Mouse (Mus musculus) brain, embryonic 18.5 days (tissue): ENCODE data around the gene Ndc1.

Source experiments
- DNase-seq: peaks from one replicate; pipeline ENCODE4 v3.0.0-alpha.2; 2012; ENCODE audit warnings: low read depth, low spot score

Ndc1 gene

DNA sequence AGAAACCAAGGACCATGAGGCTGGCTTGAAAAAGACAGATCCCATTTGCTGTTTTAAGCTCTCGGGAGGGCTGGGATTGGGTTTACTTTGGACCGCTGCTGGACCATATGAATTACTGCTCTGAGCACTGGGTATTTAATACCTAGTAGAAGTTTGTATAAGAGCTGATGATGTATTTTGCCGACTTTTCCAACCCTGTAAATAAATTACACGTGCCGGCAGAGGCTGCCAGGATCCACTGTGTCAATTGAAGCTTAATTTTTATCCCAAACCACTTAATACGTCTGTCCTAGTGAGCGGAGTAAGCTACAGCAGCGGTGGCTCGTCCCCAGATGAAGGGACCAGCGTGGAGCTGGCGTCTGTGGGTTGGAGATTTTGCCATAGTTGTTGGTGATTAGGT lies 74.7 kb downstream of the Ndc1 start:
- no peak for DNase-seq

DNA sequence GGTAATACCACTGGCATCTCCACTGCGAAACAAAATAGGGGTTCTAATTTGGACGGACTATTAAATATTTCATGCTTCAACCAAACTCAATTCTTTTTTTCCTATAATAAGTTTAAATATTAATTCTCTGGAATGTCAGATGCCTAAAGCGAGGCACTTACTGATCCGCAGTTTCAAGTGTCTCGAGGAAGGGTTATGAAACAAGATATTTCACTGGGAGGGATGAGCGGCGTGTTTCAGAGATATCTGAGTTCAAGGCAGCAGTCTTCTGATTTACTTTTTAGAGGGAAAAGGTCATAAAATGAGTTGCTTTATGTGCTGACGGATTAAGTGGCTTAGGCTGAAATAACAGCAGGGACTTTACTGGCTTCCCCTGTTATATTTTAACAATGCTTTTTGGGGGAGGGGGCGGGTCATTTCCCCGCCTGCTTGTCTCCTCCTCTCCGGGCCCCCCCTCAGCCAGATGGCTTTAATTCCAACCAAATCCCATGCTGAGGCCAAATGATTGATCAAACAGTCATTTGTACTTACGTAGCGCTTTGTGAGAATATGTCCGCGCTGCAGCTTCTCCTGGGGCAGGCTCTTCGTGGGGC lies 75.4 kb downstream of the Ndc1 start:
- no peak for DNase-seq

DNA sequence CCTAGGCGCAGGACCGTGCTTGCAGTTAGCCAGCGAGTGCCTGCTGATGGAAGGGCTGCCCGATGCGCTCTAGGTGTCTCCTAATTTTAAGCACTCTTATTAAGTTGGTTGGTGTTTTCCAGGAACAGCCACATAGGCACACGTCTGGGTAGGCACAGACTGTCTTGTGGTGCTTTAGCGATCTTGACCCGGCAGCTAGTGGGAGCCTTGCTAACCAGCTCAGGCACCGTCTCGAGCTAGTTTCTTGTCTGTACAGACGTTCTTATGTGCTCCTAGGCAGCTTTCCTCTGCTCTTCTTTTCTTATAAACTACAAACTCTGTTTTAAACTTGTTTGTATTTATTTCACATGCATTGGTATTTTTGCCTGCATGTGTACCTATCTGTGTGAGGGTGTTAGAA lies 76.0 kb downstream of the Ndc1 start:
- no peak for DNase-seq

DNA sequence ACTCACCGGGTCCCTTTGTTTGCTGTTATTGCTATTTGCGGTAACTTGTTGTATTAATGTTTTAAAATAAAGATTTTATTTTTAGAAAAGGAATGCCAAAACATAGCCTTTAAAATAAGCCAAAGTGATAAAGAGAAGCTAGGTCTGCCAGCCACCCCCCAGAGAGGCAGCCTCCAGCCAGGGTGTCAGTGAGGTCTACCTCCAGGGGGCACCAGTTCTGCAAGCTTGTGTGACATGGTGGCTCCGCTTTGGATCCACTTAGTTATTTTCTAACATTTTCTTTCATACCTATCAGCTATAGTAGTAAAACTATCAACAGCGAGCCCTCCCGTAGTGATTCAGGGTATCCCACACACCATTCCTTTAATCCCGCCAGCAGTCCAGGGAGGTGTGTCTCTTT lies 80.9 kb downstream of the Ndc1 start:
- DNase-seq, result no peak

DNA sequence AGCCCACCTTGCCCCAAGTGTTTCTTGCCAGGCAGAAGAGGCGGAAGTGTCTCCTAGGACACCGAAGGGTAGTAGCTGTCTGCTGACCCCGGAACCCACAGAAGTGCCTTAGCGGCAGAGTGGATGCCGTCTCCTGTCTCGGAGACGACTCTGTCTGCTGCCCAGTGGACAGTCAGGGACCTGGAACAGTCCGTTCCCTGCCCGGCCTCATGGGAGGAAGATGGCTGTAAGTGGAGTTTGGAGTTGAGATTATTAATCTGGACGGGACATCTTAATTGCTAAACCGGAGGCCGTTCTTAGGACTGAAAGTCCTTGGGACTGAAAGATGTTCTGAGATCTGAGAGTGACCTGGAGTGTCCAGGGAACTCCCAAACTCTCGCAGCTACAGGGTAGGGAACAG lies 81.9 kb downstream of the Ndc1 start:
- DNase-seq, result no peak

DNA sequence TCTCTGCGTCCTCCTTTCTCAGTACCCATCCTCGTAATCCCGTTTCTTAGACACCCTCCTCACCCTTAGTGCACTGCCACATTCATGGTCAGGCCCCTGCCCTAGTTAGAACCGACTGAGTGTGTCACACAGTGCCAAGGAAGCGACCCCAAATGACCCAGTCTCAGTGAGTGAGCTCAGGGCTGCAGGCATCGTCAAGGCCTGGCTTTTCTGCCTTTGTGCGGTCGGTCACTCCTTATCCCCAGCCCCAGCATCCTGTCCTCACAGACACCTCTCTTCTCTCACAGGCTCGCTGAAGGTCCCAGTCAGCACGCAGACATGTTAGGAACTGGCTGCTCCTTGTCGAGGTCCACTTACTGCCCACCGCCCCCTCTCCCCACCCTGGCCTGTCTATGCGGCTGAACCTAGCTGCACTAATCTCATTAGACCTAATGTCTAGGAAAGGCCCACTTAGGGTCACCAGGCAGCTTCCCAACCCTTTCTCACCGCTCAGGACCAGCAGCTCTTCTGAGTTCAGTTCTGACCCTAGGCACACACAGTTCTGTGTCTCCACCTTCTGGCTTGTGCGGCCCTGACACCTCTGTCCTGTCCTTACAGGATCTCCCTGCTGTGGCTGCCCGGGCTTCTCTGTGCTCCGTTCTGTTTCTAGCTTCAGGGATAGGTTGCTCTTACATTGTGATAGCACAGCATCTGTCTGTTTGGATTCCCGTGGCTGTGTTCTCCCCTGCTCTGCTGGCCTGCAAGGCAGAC lies 84.9 kb downstream of the Ndc1 start:
- no peak for DNase-seq

DNA sequence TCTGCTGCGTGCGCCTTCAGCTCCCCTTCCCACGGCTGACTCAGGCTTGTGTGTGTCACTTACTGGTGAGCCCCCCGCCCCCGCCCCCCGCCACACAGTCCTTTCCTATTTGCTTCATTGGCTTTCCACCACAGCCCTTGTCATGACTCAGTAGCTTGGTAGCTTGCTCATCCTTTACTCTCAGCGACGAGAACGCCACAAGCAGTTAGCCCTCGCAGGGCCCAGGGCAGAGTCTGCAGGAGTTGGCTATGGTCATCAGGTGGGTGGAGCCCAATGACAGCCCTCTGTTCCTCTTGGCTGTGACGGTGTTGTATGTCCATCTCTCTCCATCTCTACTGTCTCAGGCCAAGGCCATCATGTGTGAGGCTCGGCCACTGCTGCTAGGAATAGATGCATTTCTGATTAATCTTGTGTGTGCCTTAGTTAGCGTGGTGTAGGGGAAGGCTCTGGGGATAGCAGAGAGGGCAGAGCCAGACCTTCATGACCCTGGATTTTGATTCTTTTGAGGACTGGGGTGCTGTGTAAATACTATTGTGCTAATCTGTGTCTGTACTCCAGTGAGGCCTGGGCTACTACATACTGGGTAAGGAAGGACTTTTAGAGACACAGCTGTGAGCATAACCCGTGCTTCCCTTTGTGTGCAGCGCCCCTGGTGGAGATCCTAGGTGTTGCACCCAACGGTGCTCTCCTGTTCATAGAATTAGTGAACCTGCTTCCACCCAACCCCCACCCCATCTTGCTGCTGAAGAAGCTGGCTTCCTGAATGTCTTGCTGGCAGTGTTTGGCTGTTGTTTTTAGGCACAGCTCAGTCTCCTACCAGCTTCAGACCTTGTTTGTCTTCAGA lies 85.8 kb downstream of the Ndc1 start:
- DNase-seq, result peak; percentile 40

DNA sequence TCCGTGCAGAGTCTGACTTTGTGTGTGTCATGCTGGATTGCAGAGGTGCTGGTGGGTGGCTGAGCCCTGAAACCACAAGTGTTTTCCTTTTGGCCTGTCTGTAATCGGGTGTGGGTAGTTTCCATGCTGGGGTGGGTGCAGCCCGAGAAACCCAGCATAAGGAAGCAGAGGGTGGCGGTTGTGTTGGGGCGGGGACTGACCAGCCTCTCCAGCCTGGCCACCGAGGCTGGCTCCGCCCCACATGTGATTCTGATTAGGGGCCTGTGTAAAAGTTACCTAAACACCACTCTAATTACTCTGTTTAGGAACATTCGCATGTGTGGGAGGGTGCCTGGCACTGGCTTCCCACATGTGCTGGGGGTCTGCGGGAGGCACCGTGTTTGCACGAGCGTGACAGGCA lies 90.0 kb downstream of the Ndc1 start:
- no peak for DNase-seq

DNA sequence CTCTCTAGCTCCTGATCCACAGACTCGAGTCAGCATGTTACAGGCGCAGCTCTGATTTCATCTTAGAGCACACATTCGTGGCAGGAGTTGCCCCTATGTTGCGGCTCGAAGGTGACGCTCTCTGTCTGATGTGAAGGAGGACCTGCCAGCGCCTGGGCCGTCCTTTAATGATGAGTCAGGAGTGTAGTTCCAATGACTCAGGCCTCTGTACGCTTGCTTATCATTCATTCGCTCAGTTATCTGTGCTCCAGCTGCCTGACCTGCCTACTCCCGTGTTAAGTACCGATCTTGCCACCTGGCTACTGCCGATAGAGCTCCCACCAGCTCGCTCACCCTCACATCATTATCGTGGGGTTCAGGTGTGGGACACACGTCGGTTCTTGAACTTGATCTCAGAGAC lies 91.3 kb downstream of the Ndc1 start:
- DNase-seq, result no peak

DNA sequence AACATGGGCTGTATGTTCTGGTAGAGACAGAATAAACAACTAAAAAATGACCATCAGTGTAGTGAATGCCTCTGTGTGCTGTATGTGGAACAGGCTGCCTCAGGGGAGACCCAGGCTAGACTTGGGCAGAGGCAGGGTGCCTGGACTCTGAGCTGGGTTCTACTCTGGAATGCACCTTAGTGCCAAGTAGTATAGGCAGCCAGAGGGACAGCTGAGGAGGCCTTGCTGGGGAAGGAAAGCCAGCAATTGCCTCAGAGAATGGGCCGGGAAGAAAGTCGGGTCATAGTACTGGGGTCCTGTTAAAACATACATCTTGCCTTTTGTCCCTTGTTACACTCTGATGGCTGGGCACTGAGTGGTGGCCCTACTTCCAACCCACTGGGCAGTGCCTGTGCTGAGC lies 91.9 kb downstream of the Ndc1 start:
- DNase-seq, result no peak

DNA sequence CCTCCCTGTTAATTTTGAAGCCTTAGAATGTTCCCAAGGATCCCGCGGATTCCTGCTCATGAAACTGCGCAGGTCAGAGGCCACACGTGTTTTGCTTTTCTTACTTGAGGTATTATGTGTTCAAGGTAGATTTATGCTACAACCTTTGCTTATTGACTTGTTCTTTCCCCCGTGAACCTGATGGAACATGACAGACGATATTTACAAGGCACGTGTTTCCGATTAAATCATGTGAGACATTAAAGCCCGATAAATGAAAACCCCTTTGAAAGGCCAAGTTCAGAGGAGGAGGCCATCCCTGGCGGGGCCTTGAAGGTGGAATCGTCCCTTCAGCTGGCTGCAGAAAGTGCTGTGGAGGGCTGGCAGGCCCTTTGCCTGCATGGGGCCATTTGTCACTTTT lies 92.9 kb downstream of the Ndc1 start:
- no peak for DNase-seq
